Mouse (Mus musculus) adrenal gland, adult 2 months (tissue): ENCODE results near the gene Fa2h. TPM values are rescaled to one million over a fixed set of nuclear protein-coding genes. Genes with fewer than 3 reads are reported as not detected.
"Not testable (repeated sequence)": the region's sequence is repeated elsewhere in the genome, so short reads cannot be mapped to it uniquely, and the experiment has no call there.

Experiments used
- DNase-seq: peaks from one replicate; pipeline ENCODE4 v3.0.0; 2021
- polyA plus RNA-seq: library from polyadenylated mRNA; depleted of rRNA; stranded (reverse); fragments of >200 nt; gene quantifications from 2 replicates; pipeline ENCODE4 v1.2.3, GENCODE M21; 2012
- total RNA-seq, 2 experiments: library from RNA; stranded (reverse); gene quantifications; 2 replicates each; pipeline ENCODE4 v1.2.3; 2021

The Fa2h gene
- total and polyA plus RNA-seq, 3 experiments: 0.21 to 37.5 (median 4.7) TPM

GRCm38 (mm10) chr8:111358905-111359304 lies 34.7 kb downstream of the Fa2h start:
- DNase-seq: no peak

- no peak for DNase-seq
Measured at GRCm38 (mm10) chr8:111357433-111357832, 36.2 kb downstream of the Fa2h start.

- no peak for DNase-seq
Measured at GRCm38 (mm10) chr8:111353497-111353896, 40.1 kb downstream of the Fa2h start.

GRCm38 (mm10) chr8:111352289-111352688 lies 41.3 kb downstream of the Fa2h start:
- no peak for DNase-seq

- DNase-seq: no peak
Measured at GRCm38 (mm10) chr8:111350577-111350976, 43.0 kb downstream of the Fa2h start.

GRCm38 (mm10) chr8:111343225-111343624 lies 50.4 kb downstream of the Fa2h start:
- peak; percentile 86 for DNase-seq

GRCm38 (mm10) chr8:111340186-111340585 lies 53.4 kb downstream of the Fa2h start:
- peak; percentile 34 for DNase-seq

GRCm38 (mm10) chr8:111338370-111339208 lies 55.0 kb downstream of the Fa2h start:
- DNase-seq: peak; percentile 49

GRCm38 (mm10) chr8:111337890-111338347 lies 55.7 kb downstream of the Fa2h start, which contains the start of gene Mlkl:
Gene Mlkl (minus strand): TSS chr8:111338177.
- DNase-seq: peak; percentile 80

GRCm38 (mm10) chr8:111337311-111337889 lies 56.2 kb downstream of the Fa2h start:
- no peak for DNase-seq

GRCm38 (mm10) chr8:111336692-111337091 lies 56.9 kb downstream of the Fa2h start:
- DNase-seq: no peak

GRCm38 (mm10) chr8:111325222-111325790 lies 68.3 kb downstream of the Fa2h start:
- DNase-seq: no peak

GRCm38 (mm10) chr8:111314729-111315128 lies 78.9 kb downstream of the Fa2h start:
- DNase-seq: no peak

- DNase-seq: not testable (repeated sequence)
Measured at GRCm38 (mm10) chr8:111313961-111314360, 79.7 kb downstream of the Fa2h start.

GRCm38 (mm10) chr8:111312758-111313162 lies 80.9 kb downstream of the Fa2h start:
- peak; percentile 25 for DNase-seq

GRCm38 (mm10) chr8:111310006-111310405 lies 83.6 kb downstream of the Fa2h start:
- not testable (repeated sequence) for DNase-seq

GRCm38 (mm10) chr8:111305031-111305730 lies 88.4 kb downstream of the Fa2h start:
- DNase-seq: peak; percentile 77

GRCm38 (mm10) chr8:111304359-111304758 lies 89.3 kb downstream of the Fa2h start:
- no peak for DNase-seq

- peak; percentile 17 for DNase-seq
Measured at GRCm38 (mm10) chr8:111303076-111303803, 90.4 kb downstream of the Fa2h start.

GRCm38 (mm10) chr8:111300597-111301546 lies 92.8 kb downstream of the Fa2h start:
- DNase-seq: no peak
